Mouse (Mus musculus) cerebellum, adult 2 months (tissue): Measurements from ENCODE around the gene Col24a1.

ENCODE experiments used
- CTCF ChIP-seq: fragments of 200-500 bp; IDR thresholded peaks from 2 replicates; pipeline ENCODE4 v1.5.1; 2011; ENCODE audit warnings: low read depth, mild to moderate bottlenecking, control low read depth, low read length, moderate library complexity, borderline replicate concordance; ENCODE audit not compliant: insufficient read depth
- POLR2A ChIP-seq: fragments of 200-500 bp; IDR thresholded peaks from 2 replicates; pipeline ENCODE4 v1.6.1; 2011; ENCODE audit warnings: low read length, control low read depth, borderline replicate concordance; ENCODE audit not compliant: insufficient read depth

- TF ChIP-seq CTCF (no peak), POLR2A (no peak)
Measured at GRCm38 (mm10) chr3:145422044-145422443, 129.8 kb downstream of the Col24a1 start.
